Mouse (Mus musculus): Measurements from ENCODE around the gene Gm20517.
A peak's percentile ranks its signal among the peaks of the same experiment; 100 is the strongest.
"Not testable (repeated sequence)": the region's sequence is repeated elsewhere in the genome, so short reads cannot be mapped to it uniquely, and the experiment has no call there.

Gene Gm20517

DNA sequence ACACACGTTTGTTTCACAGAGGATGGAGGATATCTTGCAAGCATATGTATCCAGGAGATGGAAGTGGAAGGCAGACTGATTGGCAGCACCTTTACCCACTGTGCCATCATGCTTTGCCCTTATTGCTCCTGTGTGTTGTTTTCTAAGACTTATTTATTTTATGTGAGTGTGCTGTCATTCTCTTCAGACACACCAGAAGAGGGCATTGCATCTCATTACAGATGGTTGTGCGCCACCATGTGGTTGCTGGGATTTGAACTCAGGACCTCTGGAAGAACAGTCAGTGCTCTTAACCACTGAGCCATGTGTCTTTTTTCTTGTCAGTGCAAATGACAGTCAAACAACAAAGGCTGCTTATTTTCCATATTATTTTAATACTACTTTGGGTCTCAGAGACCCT is 16.4 kb downstream of the Gm20517 start:
- DNase-seq (ENCODE audit: low read depth), result no peak

DNA sequence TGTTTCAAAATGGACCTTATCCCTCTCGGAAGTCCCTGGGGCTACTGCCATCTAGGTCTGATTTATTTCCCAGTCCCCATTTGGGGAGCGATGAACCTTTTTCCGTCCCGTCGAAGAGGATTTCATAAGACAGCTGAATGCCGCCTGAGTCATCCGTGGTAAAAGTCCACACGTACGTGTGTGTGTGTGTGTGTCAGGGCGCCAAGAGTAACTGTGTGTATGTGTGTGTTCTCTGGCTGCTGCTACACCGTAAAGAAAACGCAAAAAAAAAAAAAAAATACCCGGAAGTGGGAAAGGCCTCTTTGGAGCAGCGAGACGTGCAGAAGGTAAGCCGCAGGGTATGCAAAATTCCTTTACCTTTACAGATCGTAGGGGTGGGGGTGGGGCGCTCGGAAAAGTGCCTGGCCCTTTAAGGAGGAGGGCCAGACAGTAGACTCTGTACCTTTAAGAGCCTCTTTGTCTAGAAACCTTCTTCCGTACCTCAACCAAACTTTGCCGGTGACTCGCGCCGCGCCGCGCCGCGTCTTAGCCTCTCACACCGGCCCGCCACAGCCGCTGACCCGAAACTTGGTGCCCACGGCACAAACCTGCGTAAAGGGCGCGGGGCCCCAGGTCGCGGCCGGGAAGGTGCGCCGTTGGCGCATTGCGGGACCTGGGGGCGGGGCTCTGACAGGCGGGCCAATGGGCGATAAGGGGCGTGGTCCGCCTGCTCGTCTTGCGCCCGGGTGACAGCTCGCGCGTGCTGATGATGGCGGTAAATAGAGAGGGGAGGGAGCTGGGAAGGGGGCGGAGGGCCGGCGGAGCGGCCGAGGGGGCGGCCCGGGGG is 17.7 kb downstream of the Gm20517 start:
- peak; percentile 88 for DNase-seq (ENCODE audit: low read depth)

DNA sequence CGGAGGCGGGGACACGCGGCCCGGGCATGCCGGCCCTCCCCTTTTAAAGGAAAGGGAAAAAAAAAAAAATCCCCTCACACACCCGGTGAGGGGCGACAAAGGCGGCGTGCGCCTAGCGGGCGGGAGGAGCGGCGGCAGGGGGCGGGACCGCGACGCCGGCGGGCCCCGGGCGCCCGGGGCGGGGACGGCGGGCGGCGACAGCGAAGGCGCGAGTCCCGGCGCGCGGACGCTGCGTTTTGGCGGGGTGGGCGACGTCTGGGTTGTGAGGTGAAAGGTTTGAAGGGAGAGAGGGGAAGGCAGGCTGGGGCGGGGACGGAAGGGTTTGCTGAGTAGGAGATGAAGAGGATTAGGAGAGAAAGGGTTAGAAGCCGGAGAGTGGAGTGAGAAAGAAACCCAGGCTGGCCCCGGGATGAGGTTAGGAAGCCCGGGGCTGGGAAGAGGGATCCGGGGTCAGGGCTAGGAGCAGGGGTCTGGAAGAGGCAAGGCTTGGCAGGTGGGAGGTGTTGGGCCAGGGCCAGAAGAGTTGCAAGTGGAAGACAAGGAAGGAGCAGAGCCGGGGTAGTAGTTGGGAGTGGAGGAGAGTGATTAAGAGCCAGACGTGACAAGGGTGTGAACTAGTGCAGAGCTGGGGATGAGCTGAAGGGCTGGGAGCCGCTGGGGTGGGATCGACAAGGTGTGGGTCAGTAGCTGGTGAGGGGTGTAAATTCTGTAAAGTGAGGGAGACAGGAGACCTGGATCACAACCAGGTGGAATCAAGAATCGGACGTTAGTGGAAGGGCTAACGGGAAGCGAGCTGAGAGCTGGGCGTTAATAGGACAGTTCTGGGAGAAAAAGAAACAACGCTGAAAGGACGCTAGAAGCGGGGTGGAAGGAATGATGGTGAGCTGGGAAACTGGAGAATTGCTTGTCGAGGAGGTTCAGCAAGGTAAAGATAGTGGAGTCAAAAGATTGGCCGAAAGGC is 18.6 kb downstream of the Gm20517 start:
- DNase-seq (ENCODE audit: low read depth), result no peak

DNA sequence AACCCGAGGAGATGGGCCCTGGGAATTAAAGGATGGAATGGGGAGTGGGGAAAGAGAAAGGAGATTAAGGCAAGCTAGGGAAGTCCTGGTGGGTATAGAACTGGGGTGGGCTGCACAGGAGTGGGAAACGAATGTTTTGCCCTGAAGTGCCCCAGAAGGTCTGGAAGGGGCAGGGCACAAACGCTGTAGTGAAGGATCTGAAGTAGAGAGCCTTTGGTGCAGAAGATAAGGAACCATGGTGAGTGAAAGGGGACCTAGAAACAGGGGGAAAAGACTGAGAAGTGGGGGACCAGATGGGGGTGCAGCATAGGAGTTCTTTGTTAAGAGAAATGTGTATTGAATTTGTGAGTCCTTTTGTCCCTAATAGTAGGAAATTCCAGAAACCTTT is 19.3 kb downstream of the Gm20517 start, which contains the start of gene Usp49:
TSS of gene Usp49 (plus strand) at position 13 of the 388 bp plus-strand sequence.
- DNase-seq (ENCODE audit: low read depth), result no peak

DNA sequence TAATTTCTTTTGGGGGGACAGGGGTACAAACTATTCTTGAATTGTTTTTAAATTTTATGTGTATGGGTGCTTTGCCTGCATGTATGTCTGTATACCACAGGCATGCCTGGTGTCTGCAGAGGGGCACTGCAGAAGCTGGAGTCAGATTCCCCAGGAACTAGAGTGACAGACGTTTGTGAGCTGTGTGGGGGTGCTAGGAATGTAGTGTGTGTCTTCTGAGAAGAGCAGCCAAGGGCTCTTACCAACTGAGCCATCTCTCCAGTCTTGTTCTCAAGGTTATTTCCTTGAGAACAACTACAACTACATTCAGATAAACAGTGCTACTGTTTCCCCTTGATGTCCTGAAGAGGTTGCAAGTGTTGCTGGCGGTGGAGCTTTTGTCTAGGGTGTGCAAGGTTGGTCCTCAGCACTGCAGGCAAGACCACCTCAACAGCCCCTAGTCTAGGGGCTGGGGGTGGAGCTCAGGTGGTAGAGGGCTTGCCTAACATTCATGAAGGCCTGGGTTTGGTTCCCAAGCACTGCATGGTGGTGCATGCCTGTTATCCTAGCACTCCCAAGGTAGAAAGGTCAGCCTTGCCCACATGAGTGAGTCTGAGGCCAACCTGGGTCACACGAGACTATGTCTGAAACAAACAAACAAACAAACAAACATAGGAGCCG is 20.9 kb downstream of the Gm20517 start:
- no peak for DNase-seq (ENCODE audit: low read depth)

DNA sequence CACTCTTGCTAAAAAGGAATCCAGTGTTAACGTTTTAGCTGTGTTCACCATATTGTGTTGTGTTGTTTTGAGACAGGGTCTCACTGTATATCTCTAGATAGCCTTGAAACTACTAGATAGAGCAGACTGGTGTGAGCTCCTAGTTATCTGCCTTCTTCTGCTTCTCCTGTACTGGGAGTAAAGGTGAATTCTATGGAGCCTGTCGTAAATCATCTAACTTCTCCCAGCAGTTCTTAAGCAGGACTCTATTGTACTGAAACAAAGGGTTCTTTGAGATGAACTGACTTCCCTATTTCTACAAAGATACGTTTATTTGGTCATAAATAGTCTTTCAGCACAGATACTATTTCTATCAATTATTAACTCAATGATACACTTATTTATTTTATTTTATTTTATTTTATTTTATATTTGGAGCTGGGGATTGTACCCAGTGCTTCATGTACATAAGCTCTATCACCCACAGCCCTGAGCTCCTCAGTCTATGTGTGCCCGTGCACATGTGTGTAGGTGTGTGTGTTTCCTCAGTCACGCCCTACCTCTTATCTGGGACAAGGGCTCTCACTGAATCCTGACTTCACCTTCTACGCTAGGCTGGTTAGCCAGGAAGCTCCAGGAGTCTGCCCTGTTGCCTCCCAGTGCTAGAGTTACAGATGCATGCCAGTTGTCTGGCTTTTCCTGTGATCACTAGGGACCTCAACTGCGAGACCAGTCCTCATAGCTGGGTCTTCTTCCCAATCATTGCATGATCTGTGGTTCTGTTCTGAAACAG is 22.8 kb downstream of the Gm20517 start:
- DNase-seq (ENCODE audit: low read depth), result no peak

DNA sequence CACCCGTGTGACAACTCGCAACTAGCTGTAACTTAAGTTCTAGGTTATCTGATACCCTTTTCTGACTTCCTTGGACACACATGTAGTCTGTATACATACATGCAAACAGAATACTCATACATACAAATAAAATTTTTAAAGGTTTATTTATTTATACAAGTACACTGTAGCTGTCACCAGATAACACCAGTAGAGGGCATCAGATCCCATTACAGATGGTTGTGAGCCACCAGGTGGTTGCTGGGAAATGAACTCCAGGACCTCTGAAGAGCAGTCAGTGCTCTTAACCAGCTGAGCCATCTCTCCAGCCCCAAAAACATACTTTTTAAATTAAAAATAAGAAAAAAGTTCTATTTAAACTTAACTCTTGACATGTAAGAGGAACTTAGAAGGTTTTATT is 31.6 kb downstream of the Gm20517 start:
- no peak for DNase-seq (ENCODE audit: low read depth)

DNA sequence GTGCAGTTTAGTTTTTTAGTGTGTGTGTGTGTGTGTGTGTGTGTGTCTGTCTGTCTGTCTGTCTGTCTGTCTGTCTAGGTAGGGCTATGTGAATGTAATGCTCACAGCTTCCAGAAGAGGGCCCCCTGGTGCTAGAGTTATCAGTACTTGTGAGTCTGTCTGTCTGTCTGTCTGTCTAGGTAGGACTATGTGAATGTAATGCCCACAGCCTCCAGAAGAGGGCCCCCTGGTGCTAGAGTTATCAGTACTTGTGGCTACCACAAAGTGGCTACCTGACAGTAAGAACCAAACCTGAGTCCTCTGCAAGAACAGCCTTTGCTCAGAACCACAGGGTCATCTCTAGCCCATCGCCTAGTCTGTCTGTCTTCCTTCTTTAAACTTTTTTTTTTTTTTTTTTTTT is 35.3 kb downstream of the Gm20517 start:
- peak; percentile 80 for DNase-seq (ENCODE audit: low read depth)

DNA sequence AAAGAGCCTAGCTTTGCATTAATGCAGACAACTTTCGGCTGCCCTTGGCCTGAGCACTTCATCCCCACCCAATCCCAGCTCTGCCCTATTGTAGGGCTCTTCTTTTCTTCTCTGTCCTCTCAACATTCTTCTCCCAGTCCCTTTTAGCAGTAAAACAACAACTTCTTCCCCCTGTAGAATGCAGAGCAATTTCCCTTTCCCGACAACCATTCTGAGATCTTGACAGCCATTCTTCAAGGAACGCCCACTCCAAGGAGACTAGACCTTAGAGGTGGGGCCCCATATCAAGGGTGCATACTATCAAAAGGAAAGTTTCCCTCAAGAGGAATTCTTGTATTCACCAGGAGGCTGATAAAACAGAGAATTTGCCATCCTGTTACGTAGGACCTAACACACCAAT is 37.6 kb downstream of the Gm20517 start:
- DNase-seq (ENCODE audit: low read depth), result no peak

DNA sequence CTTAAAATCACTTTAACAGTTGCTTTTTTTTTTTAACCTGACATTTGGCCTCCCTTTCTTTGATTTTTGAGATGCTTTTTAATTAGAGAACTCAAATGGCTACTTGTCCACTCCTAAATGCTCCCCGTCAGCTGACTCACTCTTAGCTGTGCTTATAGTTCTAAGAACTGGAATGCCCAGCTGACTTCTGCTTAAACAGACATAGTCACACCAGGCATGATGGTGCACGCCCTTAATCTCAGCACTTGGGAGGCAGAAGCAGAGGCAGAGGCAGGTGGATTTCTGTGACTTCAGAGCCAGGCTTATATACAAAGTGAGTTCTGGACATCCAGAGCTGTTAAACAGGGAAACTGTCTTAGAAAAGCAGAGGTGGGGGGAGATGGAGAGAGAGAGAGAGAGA is 40.6 kb downstream of the Gm20517 start:
- no peak for DNase-seq (ENCODE audit: low read depth)

DNA sequence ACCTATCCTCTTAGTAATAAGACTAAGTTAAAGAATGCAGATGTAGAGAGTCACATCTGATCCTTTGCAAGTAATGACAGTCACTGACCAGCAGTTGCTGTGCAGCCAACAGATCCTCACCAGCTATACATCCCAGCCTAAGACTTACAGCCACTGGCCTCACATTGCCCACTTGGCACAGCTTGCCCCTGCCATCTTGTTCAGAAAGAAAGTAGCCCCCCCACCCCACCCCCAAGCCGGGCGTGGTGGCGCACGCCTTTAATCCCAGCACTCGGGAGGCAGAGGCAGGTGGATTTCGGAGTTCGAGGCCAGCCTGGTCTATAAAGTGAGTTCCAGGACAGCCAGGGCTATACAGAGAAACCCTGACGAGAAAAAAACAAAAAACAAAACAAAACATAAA is 43.0 kb downstream of the Gm20517 start:
- not testable (repeated sequence) for DNase-seq (ENCODE audit: low read depth)

DNA sequence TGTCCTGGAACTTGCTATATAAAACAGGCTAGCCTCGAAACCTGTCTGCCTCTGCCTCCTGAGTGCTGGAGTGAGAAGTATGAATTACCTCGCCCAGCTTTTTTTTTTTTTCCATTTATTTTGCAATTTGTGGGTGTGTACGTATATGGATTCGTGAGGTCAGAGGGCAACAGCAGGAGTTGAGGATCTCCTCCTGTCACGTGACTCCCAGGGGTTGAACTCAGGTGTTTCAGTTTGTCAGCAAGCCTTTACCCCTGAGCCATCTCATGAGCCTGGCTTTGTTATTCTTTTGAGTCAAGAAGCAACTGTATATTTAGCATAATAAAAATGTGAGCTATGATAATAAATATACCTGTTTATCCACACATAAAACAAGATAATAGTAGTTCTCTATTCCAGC is 44.3 kb downstream of the Gm20517 start:
- DNase-seq (ENCODE audit: low read depth), result no peak

DNA sequence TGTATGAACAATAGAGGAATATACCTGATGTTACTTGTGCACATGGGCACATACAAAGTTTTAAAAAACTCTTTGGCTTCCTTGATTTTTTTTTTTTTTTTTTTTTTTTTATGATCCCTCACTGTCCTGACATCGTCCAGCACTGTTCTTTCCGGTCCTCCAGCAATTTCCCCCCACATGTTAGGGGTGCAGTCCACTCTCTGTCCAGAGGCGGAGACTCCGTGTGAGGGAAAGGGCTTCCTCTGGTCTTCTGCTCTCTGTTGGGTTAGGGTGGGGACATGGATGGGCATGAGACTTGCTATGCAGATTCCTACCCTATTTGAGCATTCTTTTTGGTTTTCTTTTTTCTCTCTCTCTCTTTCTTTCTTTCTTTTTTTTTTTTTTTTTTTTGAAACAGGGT is 46.5 kb downstream of the Gm20517 start:
- no peak for DNase-seq (ENCODE audit: low read depth)

DNA sequence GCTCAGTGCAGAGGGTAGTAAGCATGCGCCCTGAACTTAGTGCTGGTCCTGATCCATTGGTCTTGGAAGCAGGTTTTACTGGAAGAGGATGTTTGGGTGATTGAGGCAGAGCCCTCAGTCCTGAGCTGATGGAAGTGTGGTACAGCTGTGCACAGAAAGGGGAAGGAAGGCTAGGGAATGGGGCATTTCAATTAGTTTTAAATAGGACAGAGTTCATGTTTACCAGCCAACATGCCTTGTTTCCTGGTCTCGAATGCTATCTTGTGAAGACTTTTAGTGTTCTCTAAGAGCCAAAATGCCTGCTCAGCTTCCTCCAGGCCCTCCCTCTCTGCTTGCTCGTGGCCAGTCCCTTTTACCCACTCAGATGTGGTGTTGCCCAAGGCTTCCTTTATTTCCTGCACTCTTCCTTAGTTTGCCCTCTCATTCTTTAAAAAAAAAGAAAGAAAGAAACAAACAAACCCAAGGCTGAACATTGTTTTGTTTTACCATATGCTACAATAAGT is 47.4 kb downstream of the Gm20517 start:
- DNase-seq (ENCODE audit: low read depth), result no peak

DNA sequence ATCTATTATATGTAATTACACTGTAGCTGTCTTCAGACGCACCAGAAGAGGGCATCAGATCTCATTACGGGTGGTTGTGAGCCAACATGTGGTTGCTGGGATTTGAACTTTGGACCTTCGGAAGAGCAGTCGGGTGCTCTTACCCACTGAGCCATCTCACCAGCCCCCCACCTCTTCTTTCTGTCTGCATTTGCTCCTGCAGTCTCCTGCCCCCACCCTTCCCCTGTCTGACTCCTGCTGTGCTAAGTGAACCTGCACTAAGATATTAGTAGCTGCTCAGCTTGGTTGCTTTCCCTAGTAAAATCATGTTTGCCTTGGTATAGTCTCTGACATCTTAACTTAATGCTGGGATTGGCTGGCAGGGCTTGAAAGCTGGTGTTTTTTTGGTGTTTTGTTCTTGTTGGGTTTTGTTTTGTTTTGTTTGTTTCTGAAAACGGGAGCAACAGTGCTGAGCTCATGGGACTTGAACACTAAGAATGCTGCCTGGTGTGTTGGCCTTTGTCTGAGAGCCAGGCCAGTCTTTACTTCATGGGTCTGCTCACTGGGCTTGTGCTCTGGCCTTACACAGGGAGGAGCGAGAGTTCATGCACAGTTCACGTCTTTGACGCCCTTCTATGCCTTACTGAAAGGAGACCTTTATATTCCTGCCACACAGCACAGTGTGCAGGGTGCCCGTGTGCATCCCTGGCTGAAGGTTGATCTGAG is 51.8 kb downstream of the Gm20517 start:
- no peak for DNase-seq (ENCODE audit: low read depth)

DNA sequence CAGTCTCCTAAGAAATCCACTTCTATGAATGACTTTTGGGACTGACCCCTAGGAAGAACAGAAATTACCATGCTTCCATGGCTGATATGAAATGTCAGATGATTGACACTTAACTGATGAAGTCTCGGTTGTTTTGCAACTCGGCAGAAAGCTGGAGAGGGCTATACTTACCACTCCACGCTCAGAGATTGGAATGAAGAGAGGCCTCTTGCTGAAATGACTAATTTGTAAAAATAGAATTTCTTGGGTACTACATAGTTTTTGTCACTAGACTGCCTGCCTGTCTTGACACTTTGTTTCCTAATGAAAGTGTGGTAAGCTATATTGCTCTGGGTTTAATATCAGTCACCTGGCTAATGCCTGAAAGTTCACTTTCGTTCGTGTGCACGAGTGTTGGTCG is 53.1 kb downstream of the Gm20517 start:
- DNase-seq (ENCODE audit: low read depth), result no peak

DNA sequence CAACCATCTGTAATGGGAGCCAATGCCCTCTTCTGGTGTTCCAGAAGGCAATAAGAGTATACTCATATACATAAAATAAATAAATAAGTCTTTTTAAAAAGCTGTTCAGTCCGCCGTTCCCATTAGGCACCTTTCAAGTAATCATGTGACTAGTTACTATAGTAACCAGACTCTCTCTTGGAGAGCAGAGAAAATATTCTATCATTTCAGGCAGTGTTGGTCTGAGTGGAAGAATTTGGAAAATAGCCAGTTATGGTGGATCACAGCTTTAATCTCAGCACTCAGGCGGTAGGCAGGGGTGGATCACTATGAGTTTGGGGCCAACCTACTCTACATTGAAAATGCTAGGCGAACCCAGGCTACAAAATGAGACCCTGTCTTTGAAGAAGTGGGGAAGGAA is 57.8 kb downstream of the Gm20517 start:
- DNase-seq (ENCODE audit: low read depth), result no peak

DNA sequence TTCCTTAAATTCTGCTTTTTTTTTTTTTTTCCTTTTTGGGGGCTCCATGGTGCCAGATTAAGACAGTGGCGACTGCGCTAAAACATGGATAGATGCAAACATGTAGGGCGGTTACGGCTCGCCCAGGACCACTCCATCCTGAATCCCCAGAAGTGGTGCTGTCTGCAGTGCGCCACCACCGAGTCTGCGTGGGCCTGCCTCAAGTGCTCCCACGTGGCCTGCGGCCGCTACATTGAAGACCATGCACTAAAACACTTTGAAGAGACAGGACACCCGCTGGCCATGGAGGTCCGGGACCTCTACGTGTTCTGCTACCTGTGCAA is 60.6 kb downstream of the Gm20517 start:
- no peak for DNase-seq (ENCODE audit: low read depth)

DNA sequence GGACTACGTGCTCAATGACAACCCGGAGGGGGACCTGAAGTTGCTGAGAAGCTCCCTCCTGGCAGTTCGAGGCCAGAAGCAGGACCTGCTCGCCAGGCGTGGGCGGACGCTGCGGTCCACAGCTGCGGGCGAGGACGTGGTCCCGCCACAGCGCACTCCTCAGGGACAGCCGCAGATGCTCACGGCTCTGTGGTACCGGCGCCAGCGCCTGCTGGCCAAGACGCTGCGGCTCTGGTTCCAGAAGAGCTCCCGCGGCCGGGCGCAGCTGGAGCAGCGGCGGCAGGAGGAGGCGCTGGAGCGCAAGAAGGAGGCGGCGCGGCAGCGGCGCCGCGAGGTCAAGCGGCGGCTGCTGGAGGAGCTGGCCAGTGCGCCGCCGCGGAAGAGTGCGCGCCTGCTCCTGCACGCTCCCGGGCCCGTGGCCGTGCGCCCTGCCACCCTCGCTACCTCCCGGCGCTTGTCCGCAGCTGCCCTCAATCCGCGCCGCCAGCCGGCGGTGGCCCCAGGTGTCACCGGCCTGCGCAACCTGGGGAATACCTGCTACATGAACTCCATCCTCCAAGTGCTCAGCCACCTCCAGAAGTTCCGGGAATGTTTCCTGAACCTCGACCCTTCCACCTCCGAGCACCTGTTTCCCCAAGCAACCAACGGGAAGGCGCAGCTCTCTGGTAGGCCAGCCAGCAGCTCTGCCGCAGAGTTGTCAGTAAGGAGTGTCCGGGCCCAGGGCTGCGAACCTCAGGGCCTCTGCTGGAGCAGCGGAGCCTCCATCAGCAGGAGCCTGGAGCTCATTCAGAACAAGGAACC is 61.1 kb downstream of the Gm20517 start:
- DNase-seq (ENCODE audit: low read depth), result no peak

DNA sequence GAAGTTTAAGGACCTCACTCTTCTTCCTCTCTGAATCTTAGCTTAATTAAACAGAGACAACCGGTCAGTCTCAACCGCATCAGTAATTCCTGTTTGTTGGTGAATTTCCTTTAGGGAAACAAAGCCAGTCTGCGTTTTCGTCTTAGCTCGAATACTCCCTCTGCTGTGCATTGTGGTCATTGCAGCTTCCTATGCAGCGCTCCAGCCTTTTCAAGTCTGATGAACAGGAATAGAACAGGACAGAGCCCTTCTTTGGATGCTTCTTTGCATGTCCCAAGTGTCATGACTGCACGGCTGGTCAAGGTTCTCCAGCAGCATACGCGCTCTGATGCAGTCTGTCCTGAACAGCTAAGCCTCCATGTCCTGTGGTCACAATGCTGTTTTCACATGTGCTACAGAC is 65.2 kb downstream of the Gm20517 start:
- DNase-seq (ENCODE audit: low read depth), result peak; percentile 55

Measured in c-Kit-positive CD71-positive TER-119-negative erythroid progenitor cells, embryonic 14.5 days (primary cell).